Mouse (Mus musculus) cerebellum, adult 18-20 months (tissue): ENCODE results near the gene Nckap1l.
"Not testable (repeated sequence)": the region's sequence is repeated elsewhere in the genome, so short reads cannot be mapped to it uniquely, and the experiment has no call there.

Experiments
- DNase-seq, 2 experiments: peaks; one replicate each; pipeline ENCODE4 v3.0.0; 2021

The Nckap1l gene

GRCm38 (mm10) chr15:103453551-103454218, at the start of gene Nckap1l:
TSS of gene Nckap1l (plus strand) at chr15:103453794.
- DNase-seq, result no peak

GRCm38 (mm10) chr15:103405586-103405985, 48.0 kb upstream of the Nckap1l start:
- DNase-seq, result not testable (repeated sequence)

GRCm38 (mm10) chr15:103427017-103427416, 26.6 kb upstream of the Nckap1l start:
- no peak for DNase-seq

GRCm38 (mm10) chr15:103430241-103430640, 23.4 kb upstream of the Nckap1l start, which contains the start of gene Gtsf1:
TSS of gene Gtsf1 (minus strand) at chr15:103430470.
- no peak for DNase-seq

GRCm38 (mm10) chr15:103445966-103446365, 7.6 kb upstream of the Nckap1l start:
- not testable (repeated sequence) for DNase-seq

- no peak for DNase-seq
Observed at GRCm38 (mm10) chr15:103448369-103448768, 5.2 kb upstream of the Nckap1l start, which contains the start of gene Gtsf2. TSS of gene Gtsf2 (minus strand) at chr15:103448469.

GRCm38 (mm10) chr15:103454449-103454848, 855 bp downstream of the Nckap1l start:
- no peak for DNase-seq

- DNase-seq, result no peak
Observed at GRCm38 (mm10) chr15:103462539-103463261, 9.1 kb downstream of the Nckap1l start.

- DNase-seq, result no peak
Observed at GRCm38 (mm10) chr15:103471488-103472194, 18.0 kb downstream of the Nckap1l start.

- DNase-seq, result no peak
Observed at GRCm38 (mm10) chr15:103472265-103472664, 18.7 kb downstream of the Nckap1l start.

GRCm38 (mm10) chr15:103473182-103473581, 19.6 kb downstream of the Nckap1l start:
- no peak for DNase-seq

- no peak for DNase-seq
Observed at GRCm38 (mm10) chr15:103473769-103474168, 20.2 kb downstream of the Nckap1l start.

GRCm38 (mm10) chr15:103479080-103479606, 25.5 kb downstream of the Nckap1l start:
- no peak for DNase-seq

GRCm38 (mm10) chr15:103480129-103480528, 26.5 kb downstream of the Nckap1l start:
- no peak for DNase-seq

GRCm38 (mm10) chr15:103482488-103482887, 28.9 kb downstream of the Nckap1l start:
- DNase-seq, result no peak

- no peak for DNase-seq
Observed at GRCm38 (mm10) chr15:103484490-103484889, 30.9 kb downstream of the Nckap1l start.

GRCm38 (mm10) chr15:103485106-103485505, 31.5 kb downstream of the Nckap1l start:
- no peak for DNase-seq

- no peak for DNase-seq
Observed at GRCm38 (mm10) chr15:103486658-103487057, 33.1 kb downstream of the Nckap1l start.

GRCm38 (mm10) chr15:103488336-103488735, 34.7 kb downstream of the Nckap1l start:
- DNase-seq, result no peak

- DNase-seq, result no peak
Observed at GRCm38 (mm10) chr15:103496204-103497140, 42.9 kb downstream of the Nckap1l start.

GRCm38 (mm10) chr15:103498157-103498556, 44.6 kb downstream of the Nckap1l start:
- DNase-seq, result no peak

GRCm38 (mm10) chr15:103500723-103501122, 47.1 kb downstream of the Nckap1l start:
- no peak for DNase-seq
